Mouse (Mus musculus) lung, adult 2 months (tissue): ENCODE measurements around the gene Lbx2. TPM values are rescaled to one million over a fixed set of nuclear protein-coding genes. Genes with fewer than 3 reads are reported as not detected.

ENCODE experiments used
- DNase-seq: peaks from one replicate; pipeline ENCODE4 v3.0.0; 2022
- H3K4me1 ChIP-seq: fragments of 200-500 bp; 2 replicates; pipeline ENCODE4 v1.6.1; 2011; ENCODE audit warnings: low read length; ENCODE audit not compliant: control insufficient read depth, insufficient read depth
- H3K4me3 ChIP-seq: fragments of 200-500 bp; replicated peaks from 2 replicates; pipeline ENCODE3; 2011; ENCODE audit warnings: low read depth, mild to moderate bottlenecking, control low read depth, low read length; ENCODE audit errors: extremely low read depth
- CTCF ChIP-seq: fragments of 200-500 bp; IDR thresholded peaks from 2 replicates; pipeline ENCODE4 v1.5.1; 2011; ENCODE audit warnings: mild to moderate bottlenecking, low read length, control low read depth; ENCODE audit not compliant: insufficient read depth
- POLR2A ChIP-seq: fragments of 200-500 bp; IDR thresholded peaks from 2 replicates; pipeline ENCODE4 v1.6.1; 2011; ENCODE audit warnings: low read depth, mild to moderate bottlenecking, control low read depth, low read length, borderline replicate concordance; ENCODE audit errors: extremely low read depth
- WGBS: fragments of 180-500 bp; shearing (Covaris S2); methylation state at CpG from one replicate; pipeline ENCODE4 v1.1.7; 2018; 5-methylcytosine and 5-hydroxymethylcytosine counted together
- polyA plus RNA-seq: library from polyadenylated mRNA; depleted of rRNA; stranded (reverse); fragments of >200 nt; gene quantifications from 2 replicates; pipeline ENCODE4 v1.2.3, GENCODE M21; 2012; rRNA removed

Lbx2 gene
- polyA plus RNA-seq = 4.6 and 9.7 TPM in 2 replicates

GRCm38 (mm10) chr6:83086121-83087035 is at the start of gene Lbx2:
TSS of gene Lbx2 (plus strand) at chr6:83086367.
- Histone ChIP-seq H3K4me1 (peaks cover 2% of the 10 kb centered on the region; the same call in 1 of the 2 replicates), H3K4me3 (peak within 1 kb of the TSS; percentile 59)
- WGBS = 14% methylated on average over 42 of the region's 42 CpGs
- TF ChIP-seq CTCF (no peak), POLR2A (no peak)
- DNase-seq = no peak

- WGBS = 71% methylated on average over 8 of the region's 8 CpGs
- TF ChIP-seq POLR2A = no peak
- no peak for TF ChIP-seq CTCF
- Histone ChIP-seq H3K4me3 (no peak overlapping the region), H3K4me1 (peaks cover 4% of the 10 kb centered on the region; the same call in 1 of the 2 replicates)
- DNase-seq = no peak
Observed at GRCm38 (mm10) chr6:83037188-83037587, 49.0 kb upstream of the Lbx2 start.

GRCm38 (mm10) chr6:83038496-83039012 is 47.6 kb upstream of the Lbx2 start:
- Histone ChIP-seq H3K4me1 (peaks cover 4% of the 10 kb centered on the region; the same call in 1 of the 2 replicates), H3K4me3 (peak overlapping the region; percentile 34)
- TF ChIP-seq POLR2A (0 out of 2 replicates have a peak, but pooled peaks have one; percentile 44), CTCF (no peak)
- 21% methylated on average over 24 of the region's 24 CpGs for WGBS
- peak; percentile 98 for DNase-seq

- no peak for DNase-seq
- WGBS = 80% methylated on average over 5 of the region's 5 CpGs
Observed at GRCm38 (mm10) chr6:83040601-83041000, 45.6 kb upstream of the Lbx2 start.

GRCm38 (mm10) chr6:83043561-83043960 is 42.6 kb upstream of the Lbx2 start:
- Histone ChIP-seq H3K4me3 (no peak overlapping the region), H3K4me1 (no peaks in the 10 kb centered on the region)
- TF ChIP-seq CTCF (no peak), POLR2A (no peak)
- WGBS = 57% methylated on average over 6 of the region's 6 CpGs
- DNase-seq = no peak

More at GRCm38 (mm10) chr6:83040601-83041000, 45.6 kb upstream of the Lbx2 start:
- TF ChIP-seq CTCF (no peak), POLR2A (no peak)
- peaks cover 4% of the 10 kb centered on the region; the same call in 1 of the 2 replicates for H3K4me1 ChIP-seq
- no peak overlapping the region for H3K4me3 ChIP-seq

GRCm38 (mm10) chr6:83043993-83044392 is 42.2 kb upstream of the Lbx2 start:
- Histone ChIP-seq H3K4me1 (no peaks in the 10 kb centered on the region), H3K4me3 (no peak overlapping the region)
- TF ChIP-seq POLR2A (no peak), CTCF (no peak)
- WGBS = 89% methylated on average over 5 of the region's 5 CpGs
- DNase-seq = no peak

- WGBS = 62% methylated on average over 9 of the region's 9 CpGs
- no peaks in the 10 kb centered on the region for H3K4me1 ChIP-seq
- DNase-seq = no peak
- H3K4me3 ChIP-seq = no peak overlapping the region
- no peak for TF ChIP-seq CTCF
- TF ChIP-seq POLR2A = no peak
Observed at GRCm38 (mm10) chr6:83044742-83045141, 41.4 kb upstream of the Lbx2 start.

- no peak overlapping the region for H3K4me3 ChIP-seq
- DNase-seq = no peak
- H3K4me1 ChIP-seq = peaks cover 7% of the 10 kb centered on the region
- TF ChIP-seq POLR2A = no peak
- no peak for TF ChIP-seq CTCF
- WGBS = 77% methylated on average over 10 of the region's 10 CpGs
Observed at GRCm38 (mm10) chr6:83049367-83049766, 36.8 kb upstream of the Lbx2 start.

GRCm38 (mm10) chr6:83053136-83053960 is 32.8 kb upstream of the Lbx2 start:
- H3K4me1 ChIP-seq = peaks cover 12% of the 10 kb centered on the region

More at GRCm38 (mm10) chr6:83053136-83053960, 32.8 kb upstream of the Lbx2 start:
- peak; percentile 21 for DNase-seq
- TF ChIP-seq CTCF (no peak), POLR2A (no peak)
- WGBS = 4% methylated on average over 26 of the region's 26 CpGs
- peak overlapping the region; percentile 73 for H3K4me3 ChIP-seq
